Mouse (Mus musculus) left cerebral cortex, postnatal 25 days (tissue): Measurements from ENCODE around the gene Metap1d. TPM values are rescaled to one million over a fixed set of nuclear protein-coding genes. Genes with fewer than 3 reads are reported as not detected.

Source experiments
- total RNA-seq, 2 experiments: library from RNA; stranded (reverse); gene quantifications; 2 replicates each; pipeline ENCODE4 v1.2.3; 2021

Gene Metap1d
- total RNA-seq, 2 experiments from 2014 or later: 14.8 to 18.9 TPM

Other genes starting within 250 kb of the Metap1d start
- 100 to 1,000 TPM; 134 to 135 TPM for gene Dync1i2, start 241.6 kb upstream of the Metap1d start, total RNA-seq
- gene Slc25a12, start 85.5 kb upstream of the Metap1d start, total RNA-seq: 100 to 1,000 TPM; 147 to 160 TPM
- gene Hat1, start 64.3 kb upstream of the Metap1d start, total RNA-seq: 10 to 100 TPM; 16.8 to 18.1 TPM
- 10 to 100 TPM; 15.9 to 19.9 TPM for gene Dlx1, start 74.8 kb downstream of the Metap1d start, total RNA-seq
- gene Dlx2, start 93.5 kb downstream of the Metap1d start, total RNA-seq: 1 to 10 TPM; 5.3 to 5.4 TPM